Mouse (Mus musculus) bone marrow macrophage, adult 2 months (primary cell): ENCODE measurements around the gene Bcl9l.

Source experiments
- CTCF ChIP-seq: IDR thresholded peaks from 2 replicates; pipeline ENCODE4 v1.5.1; 2012; ENCODE audit warnings: low read depth, mild to moderate bottlenecking, low read length, moderate library complexity
- POLR2A ChIP-seq: IDR thresholded peaks from 2 replicates; pipeline ENCODE4 v1.6.1; 2012; ENCODE audit warnings: mild to moderate bottlenecking, low read depth, low read length, borderline replicate concordance

DNA sequence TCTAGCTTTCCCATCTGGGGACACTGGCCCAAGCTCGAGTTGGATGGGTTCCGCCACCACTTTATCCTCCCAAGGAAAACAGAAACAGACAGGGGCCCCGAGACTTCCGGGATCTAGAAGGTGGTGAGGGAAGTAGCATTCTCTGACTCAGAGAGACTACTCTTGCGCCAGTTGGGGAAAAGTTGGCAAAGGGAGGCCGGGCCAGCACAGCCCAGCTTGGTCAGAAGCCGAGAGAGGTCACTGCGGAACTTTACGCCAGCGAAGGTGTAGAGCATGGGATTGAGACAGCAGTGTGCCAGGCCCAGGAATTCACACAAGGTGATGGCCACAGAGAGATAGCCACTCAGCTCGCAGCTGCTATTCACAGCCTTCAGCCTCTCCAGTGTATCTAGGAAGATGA lies 30.5 kb downstream of the Bcl9l start:
- TF ChIP-seq POLR2A = no peak
- TF ChIP-seq CTCF = no peak
